Mouse (Mus musculus) cerebellum, adult 11-12 months (tissue): ENCODE measurements at regions not wholly inside any gene's neighbourhood (a gene's known extent, or its start where the extent isn't known, plus 50 kb on each side); places are given as distances from the start of the nearest gene placed in this dataset.

Experiments
- DNase-seq: peaks from one replicate; pipeline ENCODE4 v3.0.0; 2022

- DNase-seq, result no peak
Measured at GRCm38 (mm10) chr4:131304361-131304777, 360.2 kb downstream of the Matn1 start.

GRCm38 (mm10) chr4:131314231-131314630 lies 370.0 kb downstream of the Matn1 start:
- no peak for DNase-seq

- DNase-seq, result no peak
Measured at GRCm38 (mm10) chr4:131316041-131316440, 371.9 kb downstream of the Matn1 start.

- DNase-seq, result no peak
Measured at GRCm38 (mm10) chr4:131322323-131322722, 378.1 kb downstream of the Matn1 start.

GRCm38 (mm10) chr4:131324486-131324885 lies 380.3 kb downstream of the Matn1 start:
- DNase-seq, result no peak

GRCm38 (mm10) chr4:131325200-131325599 lies 381.0 kb downstream of the Matn1 start:
- no peak for DNase-seq

GRCm38 (mm10) chr4:131325609-131326008 lies 381.4 kb downstream of the Matn1 start:
- DNase-seq, result no peak

- DNase-seq, result no peak
Measured at GRCm38 (mm10) chr4:131329398-131329797, 385.2 kb downstream of the Matn1 start.

- no peak for DNase-seq
Measured at GRCm38 (mm10) chr4:131331646-131332045, 387.5 kb downstream of the Matn1 start.

- peak; percentile 15 for DNase-seq
Measured at GRCm38 (mm10) chr4:131336801-131337200, 392.6 kb downstream of the Matn1 start.

GRCm38 (mm10) chr4:131340993-131341695 lies 397.0 kb downstream of the Matn1 start:
- no peak for DNase-seq

GRCm38 (mm10) chr4:131346727-131347126 lies 402.5 kb downstream of the Matn1 start:
- no peak for DNase-seq

- DNase-seq, result no peak
Measured at GRCm38 (mm10) chr4:131350268-131350667, 406.1 kb downstream of the Matn1 start.

- DNase-seq, result no peak
Measured at GRCm38 (mm10) chr4:131354908-131355307, 410.7 kb downstream of the Matn1 start.

GRCm38 (mm10) chr4:131355526-131355991 lies 411.4 kb downstream of the Matn1 start:
- no peak for DNase-seq

GRCm38 (mm10) chr4:131356316-131356715 lies 412.1 kb downstream of the Matn1 start:
- DNase-seq, result no peak

- no peak for DNase-seq
Measured at GRCm38 (mm10) chr4:131363030-131363429, 418.8 kb downstream of the Matn1 start.

GRCm38 (mm10) chr4:131364671-131365252 lies 420.6 kb downstream of the Matn1 start:
- peak; percentile 26 for DNase-seq

GRCm38 (mm10) chr4:131366006-131366405 lies 421.8 kb downstream of the Matn1 start:
- no peak for DNase-seq

GRCm38 (mm10) chr4:131366656-131367055 lies 422.5 kb downstream of the Matn1 start:
- DNase-seq, result no peak

GRCm38 (mm10) chr4:131372517-131372916 lies 428.3 kb downstream of the Matn1 start:
- DNase-seq, result no peak

- no peak for DNase-seq
Measured at GRCm38 (mm10) chr4:131373172-131373571, 429.0 kb downstream of the Matn1 start.

- DNase-seq, result no peak
Measured at GRCm38 (mm10) chr4:131374527-131375290, 430.5 kb downstream of the Matn1 start.

GRCm38 (mm10) chr4:131381063-131381462 lies 436.9 kb downstream of the Matn1 start:
- no peak for DNase-seq
